Mouse (Mus musculus) kidney, embryonic 14.5 days (tissue): ENCODE data around the gene Arid1b. TPM values are rescaled to one million over a fixed set of nuclear protein-coding genes. Genes with fewer than 3 reads are reported as not detected.
A peak's percentile ranks its signal among the peaks of the same experiment; 100 is the strongest.

ENCODE experiments used
- ATAC-seq: fragments of 200-750 bp; cut with Nextera tagmentation; 2 replicates; pipeline ENCODE4 v1.8.0; 2017; ENCODE audit warnings: moderate number of reproducible peaks, mild to moderate bottlenecking, moderate TSS enrichment, moderate library complexity; ENCODE audit not compliant: low FRiP score, low TSS enrichment
- H3K27ac ChIP-seq: fragments of 300-500 bp; sonication (generic); 2 replicates; pipeline ENCODE4 v1.5.1; 2014; ENCODE audit warnings: low read depth, mild to moderate bottlenecking, low read length, moderate library complexity, mixed read lengths
- H3K27me3 ChIP-seq: fragments of 300-500 bp; sonication (generic); 2 replicates; pipeline ENCODE4 v1.6.1; 2014; ENCODE audit warnings: mild to moderate bottlenecking, low read length; ENCODE audit not compliant: control insufficient read depth, insufficient read depth
- H3K36me3 ChIP-seq: fragments of 300-500 bp; sonication (generic); 2 replicates; pipeline ENCODE4 v1.6.1; 2014; ENCODE audit warnings: low read length, mixed read lengths; ENCODE audit not compliant: control insufficient read depth, insufficient read depth
- H3K4me1 ChIP-seq: fragments of 300-500 bp; sonication (generic); 2 replicates; pipeline ENCODE4 v1.6.1; 2014; ENCODE audit warnings: low read length, mixed read lengths; ENCODE audit not compliant: control insufficient read depth, insufficient read depth
- H3K4me2 ChIP-seq: fragments of 300-500 bp; sonication (generic); replicated peaks from 2 replicates; pipeline ENCODE4 v1.6.1; 2014; ENCODE audit warnings: low read depth, mild to moderate bottlenecking, low read length
- H3K4me3 ChIP-seq: fragments of 300-500 bp; sonication (generic); 2 replicates; pipeline ENCODE4 v1.5.1; 2014; ENCODE audit warnings: mild to moderate bottlenecking, low read length
- H3K9ac ChIP-seq: fragments of 300-500 bp; sonication (generic); 2 replicates; pipeline ENCODE4 v1.6.1; 2014; ENCODE audit warnings: low read depth, mild to moderate bottlenecking, low read length, moderate library complexity
- H3K9me3 ChIP-seq: fragments of 300-500 bp; sonication (generic); 2 replicates; pipeline ENCODE4 v1.6.1; 2016; ENCODE audit warnings: low read length; ENCODE audit not compliant: control insufficient read depth
- WGBS: fragments of 180-500 bp; shearing (Covaris S2); extraction: QIAGEN DNeasy Blood & Tissue Kit; methylation state at CpG from one replicate; pipeline ENCODE4 v1.1.7; 2014; 5-methylcytosine and 5-hydroxymethylcytosine counted together
- polyA plus RNA-seq: library from polyadenylated mRNA; unstranded; fragments of >200 nt; fragmentation: Nextera tagmentation; extraction: Ambion mirVana; gene quantifications from 2 replicates; pipeline ENCODE4 v1.2.1, GENCODE M21; 2014

Arid1b gene
- polyA plus RNA-seq, 1 experiment from 2014 or later = 19.2 TPM

DNA sequence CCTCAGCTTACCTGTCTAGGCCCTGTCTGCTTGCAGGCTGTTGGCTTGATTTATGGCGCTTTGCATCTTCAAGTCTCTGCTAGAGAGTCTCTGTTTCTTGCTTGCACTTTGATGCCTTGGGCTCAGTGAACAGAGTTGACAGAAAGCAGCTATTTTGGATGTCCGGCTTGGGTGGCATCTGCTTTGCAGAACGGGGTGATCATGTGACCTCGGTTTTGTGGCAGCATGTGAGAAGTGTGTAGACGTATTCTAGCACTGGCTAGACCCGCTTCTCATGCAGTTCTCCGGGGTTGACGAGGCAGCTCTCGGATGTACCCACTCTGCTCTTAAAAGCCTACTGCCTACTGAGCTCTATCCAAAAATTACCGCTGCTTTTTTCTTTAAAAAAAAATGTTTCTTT, 22.9 kb downstream of the Arid1b start:
- Histone ChIP-seq H3K36me3 (0 out of 2 replicates have a peak, but pooled peaks cover 3% of the 10 kb centered on the region), H3K27ac (no peak overlapping the region), H3K4me1 (peaks cover 34% of the 10 kb centered on the region), H3K9ac (no peak overlapping the region), H3K4me2 (no peak overlapping the region), H3K27me3 (no peaks in the 10 kb centered on the region), H3K4me3 (no peak overlapping the region), H3K9me3 (no peaks in the 10 kb centered on the region)
- ATAC-seq = no peak
- 90% methylated on average over 10 of the region's 10 CpGs for WGBS

DNA sequence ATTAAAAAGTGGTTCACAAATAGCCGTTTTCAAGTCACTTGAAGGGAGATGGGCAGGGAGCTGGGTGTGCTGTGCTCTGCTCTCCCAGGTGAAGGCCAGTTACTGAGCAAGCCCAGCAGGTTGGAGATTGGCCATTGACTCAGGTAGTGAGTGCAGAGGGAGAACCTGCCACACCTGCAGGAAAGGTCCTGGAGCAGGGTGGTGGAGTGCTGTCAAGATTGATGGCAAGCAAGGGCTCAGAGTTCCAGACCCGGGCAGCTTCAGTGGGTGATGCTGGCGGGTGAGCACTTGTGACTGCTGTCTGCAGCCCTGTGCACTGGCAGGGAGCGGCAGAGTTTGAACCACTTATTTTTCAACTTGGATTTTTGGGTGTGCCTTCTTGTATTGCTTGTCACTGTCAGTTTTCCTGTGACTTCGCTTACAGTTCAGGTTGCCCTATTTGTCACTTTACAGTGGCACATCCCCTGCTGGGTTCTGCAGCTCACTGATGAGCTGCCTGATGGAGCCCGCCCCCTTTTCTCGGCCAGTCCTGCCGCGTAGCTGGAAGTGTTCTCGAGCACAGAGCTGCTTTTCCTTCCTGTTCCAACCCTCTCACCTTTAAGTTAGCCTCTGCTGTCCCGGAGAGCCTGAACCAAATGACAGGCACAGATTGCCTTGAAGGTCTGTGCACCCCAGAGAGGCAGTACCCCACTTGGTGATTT, 27.3 kb downstream of the Arid1b start:
- Histone ChIP-seq H3K4me2 (no peak overlapping the region), H3K36me3 (no peaks in the 10 kb centered on the region), H3K9ac (peak overlapping the region; percentile 7; the same call in 1 of the 2 replicates), H3K27me3 (no peaks in the 10 kb centered on the region), H3K27ac (no peak overlapping the region), H3K4me1 (peaks cover 36% of the 10 kb centered on the region), H3K9me3 (no peaks in the 10 kb centered on the region), H3K4me3 (no peak overlapping the region)
- WGBS = 22% methylated on average over 11 of the region's 11 CpGs
- peak; percentile 44; the same call in 1 of the 2 replicates for ATAC-seq

DNA sequence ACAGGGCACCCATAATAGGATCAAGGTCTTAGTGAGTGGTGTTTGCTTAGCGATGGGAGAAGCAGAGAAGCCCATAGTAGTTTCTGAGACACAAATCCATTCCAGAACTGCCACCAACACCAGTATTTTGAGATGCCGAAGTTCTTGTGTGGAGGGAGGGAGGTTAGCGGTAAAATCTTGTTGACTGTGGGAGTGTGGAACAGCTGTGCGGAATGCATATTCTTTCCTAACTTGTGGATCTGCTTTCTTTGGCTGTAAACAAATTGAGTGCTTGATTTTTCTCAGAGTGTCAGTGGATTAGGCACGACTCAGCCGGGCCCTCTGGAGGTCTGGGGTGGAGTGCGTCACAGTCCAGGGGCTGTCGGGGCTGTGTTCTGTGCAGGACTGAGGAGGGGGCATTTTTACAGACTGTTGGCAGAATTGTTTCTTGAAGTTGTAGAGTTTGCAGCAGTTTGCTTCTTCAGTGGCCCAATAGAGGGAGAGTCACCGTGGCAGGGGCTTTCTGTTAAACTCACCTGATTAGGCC, 27.9 kb downstream of the Arid1b start:
- WGBS = 49% methylated on average over 9 of the region's 9 CpGs
- no peaks in the 10 kb centered on the region for H3K9me3 ChIP-seq
- H3K27ac ChIP-seq = no peak overlapping the region
- no peak for ATAC-seq
- H3K4me3 ChIP-seq = no peak overlapping the region
- no peak overlapping the region for H3K4me2 ChIP-seq
- no peak overlapping the region for H3K9ac ChIP-seq
- no peaks in the 10 kb centered on the region for H3K27me3 ChIP-seq
- peaks cover 36% of the 10 kb centered on the region for H3K4me1 ChIP-seq
- H3K36me3 ChIP-seq = no peaks in the 10 kb centered on the region

DNA sequence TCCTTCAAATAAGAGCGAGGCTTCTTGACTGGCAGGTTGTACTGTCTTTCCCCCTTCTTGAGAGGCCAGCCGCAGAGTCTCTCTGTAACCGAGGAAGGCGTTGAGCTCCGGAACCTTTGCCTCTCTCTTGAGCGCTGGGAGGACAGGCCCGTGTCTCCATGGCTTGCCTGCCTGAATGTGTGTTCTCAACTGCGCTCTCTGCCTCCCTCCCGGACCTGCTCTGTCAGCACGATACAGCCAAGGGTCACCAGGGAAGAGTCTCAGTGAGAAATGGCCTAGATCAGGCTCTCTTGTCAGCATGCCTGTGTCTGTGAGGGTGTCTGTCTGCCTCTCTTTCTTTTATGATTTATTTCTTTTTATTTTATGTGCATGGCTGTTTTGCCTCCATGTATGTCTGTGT, 29.6 kb downstream of the Arid1b start:
- no peak for ATAC-seq

DNA sequence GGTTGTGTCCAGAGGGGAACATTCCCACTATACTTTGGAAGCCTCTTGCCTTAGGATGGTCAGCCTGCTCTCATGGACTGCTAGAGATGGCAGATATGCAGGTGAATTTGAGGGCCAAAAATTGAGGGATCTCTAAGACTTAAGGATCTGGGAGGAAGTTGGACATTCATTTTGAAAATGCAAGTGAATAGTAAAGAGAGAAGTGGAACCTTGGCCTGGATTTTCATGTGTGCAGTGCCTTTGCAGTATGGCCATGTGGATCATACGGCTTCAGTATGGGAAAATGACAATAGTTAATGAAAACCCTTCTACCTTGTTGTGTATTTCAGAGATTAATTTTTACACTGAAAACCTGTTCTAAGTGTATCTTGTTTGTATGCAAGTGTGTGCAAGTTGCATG, 31.3 kb downstream of the Arid1b start:
- no peak overlapping the region for H3K27ac ChIP-seq
- H3K36me3 ChIP-seq = no peaks in the 10 kb centered on the region
- H3K9me3 ChIP-seq = no peaks in the 10 kb centered on the region
- H3K27me3 ChIP-seq = no peaks in the 10 kb centered on the region
- H3K4me1 ChIP-seq = peaks cover 32% of the 10 kb centered on the region
- no peak overlapping the region for H3K4me2 ChIP-seq
- 88% methylated on average over 1 of the region's 1 CpGs for WGBS
- no peak overlapping the region for H3K4me3 ChIP-seq
- H3K9ac ChIP-seq = no peak overlapping the region
- ATAC-seq = no peak

More for the DNA sequence above, 29.6 kb downstream of the Arid1b start:
- no peak overlapping the region for H3K9ac ChIP-seq
- H3K27me3 ChIP-seq = no peaks in the 10 kb centered on the region
- no peaks in the 10 kb centered on the region for H3K9me3 ChIP-seq
- H3K4me1 ChIP-seq = peaks cover 36% of the 10 kb centered on the region
- H3K27ac ChIP-seq = no peak overlapping the region
- no peaks in the 10 kb centered on the region for H3K36me3 ChIP-seq
- WGBS = 58% methylated on average over 10 of the region's 10 CpGs
- H3K4me2 ChIP-seq = no peak overlapping the region
- H3K4me3 ChIP-seq = no peak overlapping the region

DNA sequence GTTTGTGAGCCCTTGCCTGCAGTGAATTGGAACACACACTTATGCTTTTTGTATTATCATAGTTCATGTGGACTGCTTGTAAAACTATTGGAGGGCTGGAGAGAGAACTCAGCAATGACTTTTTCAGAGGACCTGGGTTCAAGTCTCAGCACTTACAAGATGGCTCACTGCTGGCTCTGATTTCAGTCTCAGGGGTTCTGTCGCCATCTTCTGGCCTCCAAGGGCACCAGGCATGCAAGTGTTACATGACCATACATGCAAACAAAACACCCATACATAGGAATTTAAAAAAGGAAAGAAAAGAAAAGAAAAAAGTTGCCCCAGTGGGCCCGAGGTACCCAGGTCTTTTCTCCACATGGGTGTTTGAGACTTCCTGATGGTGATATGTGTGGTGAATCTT, 32.4 kb downstream of the Arid1b start:
- no peak overlapping the region for H3K9ac ChIP-seq
- no peak for ATAC-seq
- no peaks in the 10 kb centered on the region for H3K27me3 ChIP-seq
- no peaks in the 10 kb centered on the region for H3K9me3 ChIP-seq
- H3K36me3 ChIP-seq = no peaks in the 10 kb centered on the region
- no peak overlapping the region for H3K4me2 ChIP-seq
- H3K27ac ChIP-seq = no peak overlapping the region
- WGBS = 62% methylated on average over 2 of the region's 2 CpGs
- peaks cover 20% of the 10 kb centered on the region for H3K4me1 ChIP-seq
- no peak overlapping the region for H3K4me3 ChIP-seq

DNA sequence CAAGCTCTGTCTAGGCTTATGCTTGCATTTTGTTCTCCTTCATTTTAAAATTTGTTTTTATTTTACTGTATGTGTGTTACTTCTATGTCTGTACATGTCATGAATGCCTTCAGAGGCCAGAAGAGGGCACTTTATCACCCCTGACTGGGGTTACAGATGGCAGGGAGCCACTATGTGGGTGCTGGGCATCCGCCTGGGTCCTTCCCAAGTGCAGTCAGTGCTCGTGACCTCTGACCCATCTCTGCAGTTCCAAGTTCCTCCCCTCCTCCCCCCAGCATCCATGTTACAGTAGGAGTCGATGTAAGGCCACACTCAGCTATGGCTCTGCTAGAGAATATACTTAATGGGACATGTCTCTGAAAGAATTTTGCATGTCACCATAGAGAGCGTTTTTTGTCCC, 35.0 kb downstream of the Arid1b start:
- Histone ChIP-seq H3K27ac (no peak overlapping the region), H3K4me3 (no peak overlapping the region), H3K36me3 (no peaks in the 10 kb centered on the region), H3K4me2 (no peak overlapping the region), H3K4me1 (no peaks in the 10 kb centered on the region), H3K27me3 (no peaks in the 10 kb centered on the region), H3K9me3 (no peaks in the 10 kb centered on the region), H3K9ac (no peak overlapping the region)
- no peak for ATAC-seq
- WGBS = 82% methylated on average over 4 of the region's 4 CpGs

DNA sequence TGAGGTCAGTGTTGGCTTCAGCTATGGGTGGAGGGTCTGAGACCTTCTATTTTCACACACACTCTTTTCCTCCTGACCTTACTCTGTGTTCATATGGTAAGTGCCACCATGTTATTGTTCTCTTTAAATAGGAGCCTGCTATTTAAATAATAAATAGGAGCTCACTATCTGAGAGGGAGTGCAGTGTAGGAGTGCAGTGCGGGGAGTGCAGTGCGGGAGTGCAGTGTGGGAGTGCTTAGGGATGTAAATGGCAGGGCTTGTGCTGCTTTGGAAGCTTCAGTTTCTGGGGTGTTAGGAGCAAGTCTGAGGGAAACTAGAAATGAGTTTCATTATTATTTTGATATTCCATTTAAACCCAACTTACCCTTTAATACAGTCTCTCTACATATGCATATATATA, 36.2 kb downstream of the Arid1b start:
- no peaks in the 10 kb centered on the region for H3K36me3 ChIP-seq
- no peak overlapping the region for H3K9ac ChIP-seq
- no peak overlapping the region for H3K27ac ChIP-seq
- no peak overlapping the region for H3K4me2 ChIP-seq
- no peak overlapping the region for H3K4me3 ChIP-seq
- H3K4me1 ChIP-seq = no peaks in the 10 kb centered on the region
- 36% methylated on average over 2 of the region's 2 CpGs for WGBS
- no peaks in the 10 kb centered on the region for H3K9me3 ChIP-seq
- ATAC-seq = no peak
- no peaks in the 10 kb centered on the region for H3K27me3 ChIP-seq

DNA sequence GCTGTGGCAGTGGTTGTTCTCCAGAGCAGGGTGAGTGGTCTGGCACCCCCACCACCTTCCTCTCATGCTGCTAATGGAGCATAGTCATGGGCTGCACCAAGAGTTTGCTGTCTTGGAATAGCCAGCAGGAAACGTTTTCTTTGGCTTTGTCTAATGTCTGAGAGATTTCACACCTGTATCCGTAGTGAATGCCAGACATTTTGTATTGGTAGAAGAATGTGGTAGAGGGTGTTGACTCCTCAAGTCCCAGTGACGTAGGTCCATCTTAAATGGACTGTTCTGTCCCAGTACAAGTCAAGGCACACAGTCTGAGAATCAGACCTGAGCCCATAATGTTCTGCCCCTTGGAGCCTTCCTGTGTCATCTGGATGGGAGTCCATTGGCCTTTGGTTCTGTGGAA, 39.2 kb downstream of the Arid1b start:
- no peak for ATAC-seq
- H3K27ac ChIP-seq = no peak overlapping the region
- H3K4me3 ChIP-seq = no peak overlapping the region
- H3K27me3 ChIP-seq = no peaks in the 10 kb centered on the region
- H3K9ac ChIP-seq = no peak overlapping the region
- no peaks in the 10 kb centered on the region for H3K36me3 ChIP-seq
- H3K4me2 ChIP-seq = no peak overlapping the region
- 72% methylated on average over 3 of the region's 3 CpGs for WGBS
- H3K4me1 ChIP-seq = 0 out of 2 replicates have a peak, but pooled peaks cover 9% of the 10 kb centered on the region
- H3K9me3 ChIP-seq = no peaks in the 10 kb centered on the region
